Mouse (Mus musculus): ENCODE measurements around the gene Fen1. TPM values are rescaled to one million over a fixed set of nuclear protein-coding genes. Genes with fewer than 3 reads are reported as not detected.

Gene Fen1
- 10 to 100 TPM in 1 of 2 experiments, 1 to 10 TPM in 1; 10.0 to 10.8 TPM for total RNA-seq (2021)

- peak; percentile 77 to 90 for DNase-seq (ENCODE audit: extremely low spot score in 1 of 2, low spot score in 2 of 2)
- intact Hi-C loops (cut with DNase I): no loop called here
Observed at GRCm38 (mm10) chr19:10203848-10204615, at the start of gene Fen1, which contains the start of gene Tmem258. Gene Fen1 (minus strand): TSS chr19:10204169. Gene Tmem258 (plus strand): TSS chr19:10204014.

DNA sequence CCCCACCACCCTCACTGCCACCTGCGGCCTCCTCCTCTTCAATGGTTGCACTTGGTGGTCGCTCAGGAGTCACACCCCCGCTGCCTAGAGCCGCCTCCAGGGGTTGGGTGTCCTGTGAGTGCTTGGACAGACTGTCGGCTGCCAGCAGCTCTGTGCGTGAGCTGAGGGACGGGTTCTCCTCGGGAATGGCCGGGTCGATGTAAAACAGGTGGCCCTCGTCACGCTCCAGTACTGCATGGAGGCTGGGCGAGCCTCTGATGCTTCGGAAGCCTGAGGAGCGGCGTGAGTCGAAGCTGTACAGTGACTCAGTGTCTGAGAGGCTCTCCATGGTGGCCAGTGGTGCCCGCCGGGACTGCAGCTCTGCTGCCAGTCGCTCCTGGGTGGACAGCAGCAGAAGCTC lies 44.2 kb upstream of the Fen1 start:
- DNase-seq (ENCODE audit: extremely low spot score in 1 of 2, low spot score in 2 of 2): no peak
- intact Hi-C loops (cut with DNase I): no loop called here

GRCm38 (mm10) chr19:10247165-10247564 lies 43.2 kb upstream of the Fen1 start:
- intact Hi-C loops (cut with DNase I): no loop called here
- no peak for DNase-seq (ENCODE audit: extremely low spot score in 1 of 2, low spot score in 2 of 2)

DNA sequence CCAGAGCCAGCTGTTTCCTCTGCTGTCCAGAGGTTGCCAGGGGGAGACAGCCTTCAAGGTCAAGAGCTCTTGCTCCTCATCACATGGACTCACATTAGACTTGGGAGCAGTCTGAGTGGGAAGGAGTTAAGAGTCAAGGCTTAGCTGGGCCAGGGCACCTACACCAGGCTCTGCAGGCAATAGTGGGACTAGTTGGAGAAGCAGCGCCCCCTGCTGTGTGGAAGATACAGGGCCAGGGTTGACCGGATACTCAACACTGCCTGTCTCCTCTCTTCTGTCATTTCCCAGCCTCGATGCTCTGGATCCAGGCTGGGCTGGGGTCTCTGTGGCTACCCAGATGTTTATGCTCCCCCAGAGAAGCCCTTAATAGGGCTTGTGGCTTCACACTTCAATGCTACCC lies 40.2 kb upstream of the Fen1 start:
- peak; percentile 31 to 80 for DNase-seq (ENCODE audit: extremely low spot score in 1 of 2, low spot score in 2 of 2)
- intact Hi-C loops (cut with DNase I): no loop called here

- peak in 1 of 2 experiments; percentile 56 for DNase-seq (ENCODE audit: extremely low spot score in 1 of 2, low spot score in 2 of 2)
- intact Hi-C loops (cut with DNase I): no loop called here
Observed at GRCm38 (mm10) chr19:10242916-10243315, 38.9 kb upstream of the Fen1 start.

DNA sequence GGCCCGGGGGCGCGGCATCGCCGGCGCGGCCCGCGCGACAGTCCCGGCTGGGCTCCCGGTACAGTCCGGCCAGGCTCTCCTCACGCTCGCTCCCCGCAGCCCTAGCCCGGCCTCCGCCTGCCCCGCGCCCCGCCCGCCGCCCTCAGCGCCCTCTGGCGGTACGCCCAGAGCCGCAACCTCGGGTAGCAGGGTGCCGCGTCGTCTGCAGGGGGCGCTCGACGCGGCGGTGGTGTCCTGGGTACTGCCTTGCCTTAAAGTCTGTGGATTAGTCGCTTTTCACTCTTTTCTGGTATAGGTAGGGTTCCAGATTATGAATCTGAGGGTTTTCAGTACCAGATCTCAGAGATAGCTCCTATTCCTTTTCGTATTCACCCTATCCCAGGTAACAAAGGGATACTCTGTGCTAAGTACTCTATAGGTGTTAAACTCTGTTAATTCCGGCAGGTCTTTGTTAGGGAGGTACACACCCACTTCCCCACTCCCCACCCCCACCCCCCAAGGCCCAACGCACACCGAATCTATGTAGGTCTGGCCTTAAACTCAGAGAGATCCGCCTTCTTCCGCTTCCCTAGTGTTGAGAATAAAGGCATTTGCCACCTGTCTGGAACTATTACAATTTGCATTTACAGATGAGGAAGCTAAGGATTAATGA lies 36.8 kb upstream of the Fen1 start, which contains the start of gene Myrf:
TSS of gene Myrf (minus strand) at position 95 of the 652 bp plus-strand sequence.
- peak in 1 of 2 experiments; percentile 87 for DNase-seq (ENCODE audit: extremely low spot score in 1 of 2, low spot score in 2 of 2)
- intact Hi-C loops (cut with DNase I): no loop called here

GRCm38 (mm10) chr19:10239975-10240653 lies 36.1 kb upstream of the Fen1 start:
- intact Hi-C loops (cut with DNase I): no loop called here
- no peak for DNase-seq (ENCODE audit: extremely low spot score in 1 of 2, low spot score in 2 of 2)

GRCm38 (mm10) chr19:10239419-10239818 lies 35.5 kb upstream of the Fen1 start:
- no peak for DNase-seq (ENCODE audit: extremely low spot score in 1 of 2, low spot score in 2 of 2)
- intact Hi-C loops (cut with DNase I): no loop called here

DNA sequence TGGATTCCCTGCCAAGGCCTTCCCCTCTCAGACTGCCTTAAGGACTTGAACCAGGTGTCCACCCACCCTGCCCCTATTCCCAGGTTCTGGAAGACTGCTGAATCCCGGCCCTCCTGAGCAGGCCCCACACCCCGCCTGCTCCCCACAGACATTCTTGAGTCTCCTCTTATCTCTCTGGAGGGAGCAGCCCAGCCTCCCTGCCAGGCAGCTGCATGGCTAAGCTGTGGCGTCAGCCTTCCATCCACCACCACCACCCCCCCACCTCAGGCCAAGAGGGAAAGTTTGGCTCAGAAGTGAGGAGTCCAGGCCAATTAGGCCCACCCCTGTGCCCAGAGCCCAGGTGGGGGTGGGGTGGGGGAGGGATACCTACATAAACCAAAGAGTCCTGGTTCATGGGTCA lies 34.5 kb upstream of the Fen1 start:
- no peak for DNase-seq (ENCODE audit: extremely low spot score in 1 of 2, low spot score in 2 of 2)
- intact Hi-C loops (cut with DNase I): no loop called here

DNA sequence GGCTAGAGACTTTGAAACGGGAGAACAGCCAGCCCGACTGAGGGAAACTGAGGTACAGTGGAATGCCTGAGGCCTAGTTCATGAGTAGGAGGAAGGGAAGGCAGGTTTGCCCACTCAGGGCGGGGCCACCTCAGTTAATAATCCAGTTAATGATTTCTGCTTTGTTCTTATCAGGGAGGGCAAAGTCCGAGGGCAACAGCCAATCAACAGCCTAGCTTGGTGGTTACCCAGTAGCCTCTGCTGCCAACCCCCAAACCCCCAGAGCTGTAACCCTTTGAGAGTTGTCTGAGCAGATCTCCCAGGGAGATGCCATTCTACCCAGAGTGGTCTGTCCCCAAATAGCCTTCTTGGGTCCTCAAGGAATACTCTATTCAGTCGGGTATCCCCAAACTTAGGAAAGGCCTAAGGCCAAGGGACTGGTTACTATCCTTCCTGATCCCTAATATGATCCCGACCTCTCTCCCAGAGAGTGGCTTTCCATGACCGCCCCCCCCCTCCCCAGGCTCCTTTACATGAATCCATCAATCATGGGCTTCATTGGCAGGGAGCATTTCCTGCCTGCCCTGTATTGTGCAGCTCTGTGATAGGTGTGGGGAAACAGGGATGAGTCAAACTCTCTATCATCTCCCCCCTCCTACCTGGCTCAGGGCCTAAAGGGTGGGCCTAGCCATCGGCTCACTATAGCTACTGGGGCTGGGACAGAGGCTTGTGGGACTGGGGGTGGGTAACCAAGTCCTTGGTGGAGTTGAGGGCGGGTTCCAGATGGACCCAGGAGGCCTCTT lies 32.0 kb upstream of the Fen1 start:
- no peak for DNase-seq (ENCODE audit: extremely low spot score in 1 of 2, low spot score in 2 of 2)
- intact Hi-C loops (cut with DNase I): no loop called here

DNA sequence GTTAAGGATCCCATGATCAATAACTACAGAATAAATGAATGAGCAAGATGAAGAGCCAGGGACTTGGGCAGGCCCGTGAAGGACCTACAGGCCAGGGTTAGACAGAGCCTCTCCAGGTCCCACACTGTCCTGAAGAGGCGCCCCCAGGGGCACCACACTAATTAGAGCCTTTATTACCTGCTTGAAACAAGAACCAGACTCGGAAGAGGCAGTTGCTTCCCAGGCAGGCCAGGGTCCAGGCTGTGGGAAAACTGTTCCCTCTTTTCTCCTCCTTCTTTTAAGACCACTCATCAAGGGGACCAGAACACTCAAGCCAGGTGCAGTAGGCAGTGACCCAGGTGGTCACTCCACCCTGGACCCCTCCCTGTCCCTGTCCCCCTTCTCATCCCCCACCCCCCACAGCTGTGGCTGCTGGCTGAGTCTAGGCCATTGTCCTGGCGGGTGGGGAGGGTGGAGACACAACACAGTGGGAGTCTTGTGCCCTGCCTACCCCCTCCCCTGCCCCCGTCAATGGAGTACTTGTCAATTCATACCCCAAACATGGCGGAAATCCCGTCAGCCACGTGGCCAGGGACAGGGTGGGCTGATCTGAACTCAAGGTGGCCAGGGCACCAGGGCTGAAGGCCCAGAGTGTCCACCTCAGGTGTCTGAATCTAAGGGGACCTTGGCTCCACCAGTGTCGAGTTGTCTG lies 28.5 kb upstream of the Fen1 start:
- DNase-seq (ENCODE audit: extremely low spot score in 1 of 2, low spot score in 2 of 2): peak in 1 of 2 experiments; percentile 65
- intact Hi-C loops (cut with DNase I): no loop called here

DNA sequence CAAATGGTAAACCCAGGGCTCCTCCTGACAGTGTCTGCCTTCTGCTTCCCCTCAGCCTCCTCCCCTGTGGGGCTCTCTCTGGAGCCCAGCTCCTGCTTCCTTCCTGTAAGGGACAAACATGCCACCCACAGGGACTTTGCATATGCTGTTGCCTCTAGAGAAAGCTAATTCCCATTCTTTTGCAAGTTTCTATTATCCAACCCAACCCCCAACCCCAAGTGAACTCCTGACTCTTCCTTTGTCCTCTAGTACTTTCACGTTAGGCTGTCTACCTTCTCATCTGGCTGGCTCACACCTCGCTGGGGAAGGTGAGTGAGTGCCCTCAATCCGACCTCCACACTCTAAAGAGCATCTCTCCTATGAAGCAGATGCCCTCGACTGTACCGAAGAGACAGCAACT lies 27.9 kb upstream of the Fen1 start:
- DNase-seq (ENCODE audit: extremely low spot score in 1 of 2, low spot score in 2 of 2): no peak
- intact Hi-C loops (cut with DNase I): no loop called here

DNA sequence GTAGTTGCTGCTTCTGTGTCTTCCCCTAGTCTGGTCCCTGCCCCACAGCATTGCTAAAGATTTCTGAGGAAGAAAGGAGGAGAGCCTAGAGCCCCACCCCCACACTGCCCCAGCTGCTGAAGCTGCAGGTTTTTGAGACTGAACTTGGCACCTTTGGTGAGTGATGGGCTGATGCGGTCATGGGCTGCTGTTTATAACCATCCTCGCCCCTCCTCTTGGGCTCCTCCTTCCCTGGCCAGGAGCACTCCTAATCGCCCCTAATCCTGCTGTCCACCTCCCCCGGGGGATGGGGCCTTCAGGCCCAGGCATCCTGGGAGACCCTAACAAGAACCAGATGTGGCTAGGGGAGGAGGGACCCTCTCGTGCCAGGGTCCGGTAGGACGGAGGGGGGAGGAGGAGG lies 27.0 kb upstream of the Fen1 start:
- intact Hi-C loops (cut with DNase I): no loop called here
- DNase-seq (ENCODE audit: extremely low spot score in 1 of 2, low spot score in 2 of 2): no peak

GRCm38 (mm10) chr19:10225767-10226166 lies 21.8 kb upstream of the Fen1 start:
- no peak for DNase-seq (ENCODE audit: extremely low spot score in 1 of 2, low spot score in 2 of 2)
- intact Hi-C loops (cut with DNase I): no loop called here

DNA sequence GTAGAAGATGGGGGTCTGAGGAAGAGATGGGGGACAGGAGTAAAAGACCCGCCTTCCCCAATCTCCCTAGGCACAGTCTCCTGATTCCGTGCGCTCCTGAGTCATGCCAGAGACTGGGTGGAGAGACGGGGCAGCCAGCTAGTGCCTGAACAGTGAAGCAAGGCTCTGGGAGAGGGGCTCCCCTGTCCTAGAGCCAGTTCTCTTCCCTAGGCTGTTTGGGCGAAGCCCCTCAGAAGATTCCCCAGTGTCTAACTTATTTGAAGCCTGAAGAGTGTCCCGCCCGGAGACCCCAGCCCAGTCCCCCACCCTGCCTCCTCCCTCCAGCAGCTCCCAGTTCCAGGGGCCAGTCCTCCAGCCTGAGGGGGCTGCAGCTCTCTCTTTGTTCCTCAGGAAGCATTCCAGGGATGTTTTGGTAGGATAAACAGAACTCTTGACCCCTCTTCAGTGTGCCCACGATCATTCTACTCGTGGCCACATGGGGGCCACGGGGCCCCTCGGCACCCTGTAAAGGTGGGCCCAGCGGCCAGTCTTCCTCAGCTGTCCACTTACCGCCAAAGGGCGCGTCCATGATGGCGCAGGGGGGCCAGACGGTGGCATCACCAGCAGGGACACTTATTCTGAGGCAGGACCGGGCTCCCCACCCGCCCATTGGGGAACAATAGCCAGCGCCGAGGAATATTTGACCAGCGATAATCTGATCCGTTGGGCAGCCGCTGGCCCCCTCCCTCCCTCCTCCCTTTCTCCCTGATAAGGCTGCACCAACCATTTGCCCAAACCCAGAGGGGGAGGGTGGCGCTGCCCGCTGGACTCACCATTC lies 20.9 kb upstream of the Fen1 start:
- DNase-seq (ENCODE audit: extremely low spot score in 1 of 2, low spot score in 2 of 2): no peak
- intact Hi-C loops (cut with DNase I): no loop called here

- no peak for DNase-seq (ENCODE audit: extremely low spot score in 1 of 2, low spot score in 2 of 2)
- intact Hi-C loops (cut with DNase I): no loop called here
Observed at GRCm38 (mm10) chr19:10223561-10223960, 19.6 kb upstream of the Fen1 start.

GRCm38 (mm10) chr19:10222656-10223055 lies 18.7 kb upstream of the Fen1 start:
- no peak for DNase-seq (ENCODE audit: extremely low spot score in 1 of 2, low spot score in 2 of 2)
- intact Hi-C loops (cut with DNase I): no loop called here

DNA sequence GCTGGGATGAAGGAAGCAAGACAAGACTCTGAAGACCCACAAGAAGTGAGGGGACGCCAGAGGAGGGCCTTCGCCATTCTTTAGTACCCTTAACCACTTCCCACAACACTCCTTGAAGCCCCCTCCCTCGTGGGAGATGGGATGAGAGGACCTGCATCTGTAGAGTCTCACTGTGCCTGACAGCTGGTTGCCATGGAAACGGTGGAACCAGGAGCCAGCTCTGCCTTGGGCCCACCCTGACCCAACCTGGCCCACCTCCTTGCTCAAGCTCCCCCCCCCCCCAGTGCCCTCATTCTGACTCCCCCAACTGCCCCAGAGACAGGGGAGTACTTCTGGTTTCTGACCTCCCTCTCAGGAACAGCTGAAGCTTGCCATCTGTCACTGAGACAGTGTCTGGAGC lies 17.6 kb upstream of the Fen1 start:
- intact Hi-C loops (cut with DNase I): no loop called here
- no peak for DNase-seq (ENCODE audit: extremely low spot score in 1 of 2, low spot score in 2 of 2)

Measured in left cerebral cortex, postnatal 10 days (tissue).